Mouse (Mus musculus) liver, embryonic 12.5 days (tissue): ENCODE measurements around the gene Flywch1. TPM values are rescaled to one million over a fixed set of nuclear protein-coding genes. Genes with fewer than 3 reads are reported as not detected.

Source experiments
- ATAC-seq: fragments of 200-750 bp; cut with Nextera tagmentation; 2 replicates; pipeline ENCODE4 v1.8.0; 2017; ENCODE audit warnings: moderate number of reproducible peaks, mild to moderate bottlenecking, moderate library complexity
- H3K27ac ChIP-seq: fragments of 300-500 bp; sonication (generic); 2 replicates; pipeline ENCODE4 v1.5.1; 2016; ENCODE audit warnings: mild to moderate bottlenecking
- H3K27me3 ChIP-seq: fragments of 300-500 bp; sonication (generic); replicated peaks from 2 replicates; pipeline ENCODE4 v1.6.1; 2016; ENCODE audit warnings: mild to moderate bottlenecking, moderate library complexity
- H3K36me3 ChIP-seq: fragments of 300-500 bp; sonication (generic); 2 replicates; pipeline ENCODE4 v1.6.1; 2016; ENCODE audit warnings: mild to moderate bottlenecking, moderate library complexity
- H3K4me1 ChIP-seq: fragments of 300-500 bp; sonication (generic); 2 replicates; pipeline ENCODE4 v1.6.1; 2016
- H3K4me2 ChIP-seq: fragments of 300-500 bp; sonication (generic); 2 replicates; pipeline ENCODE4 v1.6.1; 2016; ENCODE audit warnings: mild to moderate bottlenecking, moderate library complexity
- H3K4me3 ChIP-seq: fragments of 300-500 bp; sonication (generic); 2 replicates; pipeline ENCODE4 v1.5.1; 2016; ENCODE audit warnings: mild to moderate bottlenecking, moderate library complexity
- H3K9ac ChIP-seq: fragments of 300-500 bp; sonication (generic); 2 replicates; pipeline ENCODE4 v1.6.1; 2016; ENCODE audit warnings: mild to moderate bottlenecking, moderate library complexity
- H3K9me3 ChIP-seq: fragments of 300-500 bp; sonication (generic); replicated peaks from 2 replicates; pipeline ENCODE4 v1.6.1; 2016; ENCODE audit warnings: mild to moderate bottlenecking, moderate library complexity
- WGBS: fragments of 180-500 bp; shearing (Covaris S2); methylation state at CpG from one replicate; pipeline ENCODE4 v1.1.7; 2016; ENCODE audit not compliant: insufficient replicate concordance; 5-methylcytosine and 5-hydroxymethylcytosine counted together
- polyA plus RNA-seq: library from polyadenylated mRNA; unstranded; fragments of >200 nt; fragmentation: Nextera tagmentation; extraction: Ambion mirVana; gene quantifications from 2 replicates; pipeline ENCODE4 v1.2.1, GENCODE M21; 2016

Gene Flywch1
- polyA plus RNA-seq, 1 experiment from 2014 or later = 22.4 TPM

- Histone ChIP-seq H3K9me3 (no peaks in the 10 kb centered on the region), H3K4me1 (peaks cover 30% of the 10 kb centered on the region), H3K27ac (peak overlapping the region; percentile 93), H3K27me3 (peaks cover 10% of the 10 kb centered on the region), H3K9ac (peak overlapping the region; percentile 91), H3K36me3 (no peaks in the 10 kb centered on the region), H3K4me2 (peak overlapping the region; percentile 89), H3K4me3 (peak overlapping the region; percentile 88)
- ATAC-seq = no peak
- 52% methylated on average over 4 of the region's 4 CpGs for WGBS
Observed at GRCm38 (mm10) chr17:23725477-23725876, 45.9 kb downstream of the Flywch1 start.

- Histone ChIP-seq H3K4me3 (no peak within 1 kb of the TSS), H3K4me1 (peaks cover 19% of the 10 kb centered on the region), H3K27ac (no peak within 1 kb of the TSS), H3K27me3 (peaks cover 28% of the 10 kb centered on the region), H3K9me3 (no peaks in the 10 kb centered on the region), H3K4me2 (no peak within 1 kb of the TSS), H3K9ac (no peak within 1 kb of the TSS), H3K36me3 (no peaks in the 10 kb centered on the region)
- ATAC-seq = no peak
- WGBS = 64% methylated on average over 7 of the region's 7 CpGs
Observed at GRCm38 (mm10) chr17:23722376-23723125, 48.9 kb downstream of the Flywch1 start, which contains the start of gene 1520401A03Rik. 1520401A03Rik (minus strand) TSS chr17:23722783.

GRCm38 (mm10) chr17:23721886-23722285 is 49.5 kb downstream of the Flywch1 start:
- Histone ChIP-seq H3K9ac (no peak overlapping the region), H3K36me3 (no peaks in the 10 kb centered on the region), H3K4me3 (no peak overlapping the region), H3K9me3 (no peaks in the 10 kb centered on the region), H3K4me1 (peaks cover 12% of the 10 kb centered on the region), H3K27me3 (peaks cover 35% of the 10 kb centered on the region), H3K4me2 (no peak overlapping the region), H3K27ac (no peak overlapping the region)
- ATAC-seq = no peak
- WGBS = 66% methylated on average over 2 of the region's 2 CpGs

DNA sequence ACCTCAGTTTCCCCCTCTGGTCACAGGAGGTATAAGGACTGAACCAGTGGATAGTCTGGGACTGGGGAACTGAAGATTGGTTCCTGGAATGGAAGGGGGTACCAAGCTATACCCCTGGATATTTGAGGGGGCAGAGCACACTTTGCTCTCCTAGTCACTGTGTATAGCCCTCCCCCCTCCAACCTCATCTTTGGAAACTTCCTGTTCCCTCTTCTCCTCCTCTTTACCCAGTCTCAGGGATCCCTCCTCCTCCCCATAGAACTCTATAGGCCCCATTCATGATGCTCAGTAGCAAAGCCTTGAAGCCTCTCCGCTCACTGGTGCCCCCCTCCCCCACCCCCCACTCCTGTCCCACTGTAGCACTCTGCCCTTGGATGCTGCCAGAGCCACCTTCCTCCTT is 51.9 kb downstream of the Flywch1 start:
- no peak overlapping the region for H3K4me2 ChIP-seq
- no peak overlapping the region for H3K4me3 ChIP-seq
- H3K36me3 ChIP-seq = no peaks in the 10 kb centered on the region
- H3K9ac ChIP-seq = no peak overlapping the region
- H3K4me1 ChIP-seq = no peaks in the 10 kb centered on the region
- peaks cover 43% of the 10 kb centered on the region for H3K27me3 ChIP-seq
- no peak overlapping the region for H3K27ac ChIP-seq
- H3K9me3 ChIP-seq = no peaks in the 10 kb centered on the region
- WGBS = 21% methylated on average over 1 of the region's 1 CpGs
- no peak for ATAC-seq

- H3K27me3 ChIP-seq = peaks cover 51% of the 10 kb centered on the region
- WGBS = 48% methylated on average over 2 of the region's 2 CpGs
- H3K27ac ChIP-seq = no peak overlapping the region
Observed at GRCm38 (mm10) chr17:23717003-23717402, 54.4 kb downstream of the Flywch1 start.

DNA sequence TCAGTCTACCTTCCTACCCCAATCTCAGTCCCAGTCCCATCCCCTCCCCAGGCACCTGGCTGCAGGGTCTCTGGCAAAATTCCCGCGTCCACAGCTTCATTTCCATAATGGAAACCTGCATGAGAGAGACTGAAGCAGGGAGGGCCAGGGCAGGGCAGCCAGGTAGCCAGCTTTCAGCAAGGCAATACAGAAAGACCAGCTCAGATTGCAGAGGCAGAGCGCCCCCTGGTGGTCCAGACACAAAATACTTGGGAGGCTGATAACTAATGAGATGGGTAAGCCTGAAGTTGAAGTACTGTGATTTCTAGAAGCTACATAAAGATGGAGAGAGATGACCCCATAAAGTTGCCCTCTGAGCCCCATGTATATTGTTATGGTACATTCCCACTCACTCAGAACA is 65.2 kb downstream of the Flywch1 start:
- no peaks in the 10 kb centered on the region for H3K36me3 ChIP-seq
- H3K9ac ChIP-seq = no peak overlapping the region
- H3K4me2 ChIP-seq = no peak overlapping the region
- peaks cover 77% of the 10 kb centered on the region for H3K27me3 ChIP-seq
- ATAC-seq = no peak
- H3K27ac ChIP-seq = no peak overlapping the region
- H3K4me3 ChIP-seq = no peak overlapping the region
- 0% methylated on average over 3 of the region's 3 CpGs for WGBS
- no peaks in the 10 kb centered on the region for H3K9me3 ChIP-seq
- no peaks in the 10 kb centered on the region for H3K4me1 ChIP-seq

More at GRCm38 (mm10) chr17:23717003-23717402, 54.4 kb downstream of the Flywch1 start:
- ATAC-seq = no peak
- Histone ChIP-seq H3K36me3 (no peaks in the 10 kb centered on the region), H3K4me2 (no peak overlapping the region), H3K4me3 (no peak overlapping the region), H3K4me1 (no peaks in the 10 kb centered on the region), H3K9ac (no peak overlapping the region), H3K9me3 (no peaks in the 10 kb centered on the region)

GRCm38 (mm10) chr17:23705525-23706104 is 65.8 kb downstream of the Flywch1 start:
- Histone ChIP-seq H3K36me3 (no peaks in the 10 kb centered on the region), H3K27ac (no peak overlapping the region), H3K9me3 (no peaks in the 10 kb centered on the region), H3K4me3 (no peak overlapping the region), H3K4me1 (no peaks in the 10 kb centered on the region), H3K9ac (no peak overlapping the region), H3K4me2 (no peak overlapping the region), H3K27me3 (peaks cover 79% of the 10 kb centered on the region)
- ATAC-seq = peak; percentile 30; the same call in 1 of the 2 replicates
- 78% methylated on average over 7 of the region's 7 CpGs for WGBS

- H3K36me3 ChIP-seq = no peaks in the 10 kb centered on the region
- H3K27me3 ChIP-seq = peaks cover 79% of the 10 kb centered on the region
- peaks cover 5% of the 10 kb centered on the region; the same call in 1 of the 2 replicates for H3K4me1 ChIP-seq
- H3K4me2 ChIP-seq = no peak overlapping the region
- no peak overlapping the region for H3K9ac ChIP-seq
- no peak overlapping the region for H3K4me3 ChIP-seq
- no peak overlapping the region for H3K27ac ChIP-seq
- WGBS = 64% methylated on average over 7 of the region's 7 CpGs
- no peaks in the 10 kb centered on the region for H3K9me3 ChIP-seq
- ATAC-seq = no peak
Observed at GRCm38 (mm10) chr17:23704741-23705140, 66.7 kb downstream of the Flywch1 start.

- 66% methylated on average over 9 of the region's 9 CpGs for WGBS
- Histone ChIP-seq H3K4me3 (no peak overlapping the region), H3K27me3 (peaks cover 87% of the 10 kb centered on the region), H3K4me1 (peaks cover 12% of the 10 kb centered on the region; the same call in 1 of the 2 replicates), H3K4me2 (no peak overlapping the region), H3K9ac (no peak overlapping the region), H3K9me3 (no peaks in the 10 kb centered on the region), H3K27ac (no peak overlapping the region), H3K36me3 (no peaks in the 10 kb centered on the region)
- no peak for ATAC-seq
Observed at GRCm38 (mm10) chr17:23703301-23703700, 68.1 kb downstream of the Flywch1 start.

Other genes with a start within 250 kb of the Flywch1 start
- 8.3 and 9.1 TPM in 2 replicates for gene Zfp213, start 207.4 kb downstream of the Flywch1 start, polyA plus RNA-seq
- gene Zfp13, start 172.1 kb downstream of the Flywch1 start, polyA plus RNA-seq = 2.8 and 2.9 TPM in 2 replicates
- not detected in 2 replicates for gene Zscan10, start 170.7 kb downstream of the Flywch1 start, polyA plus RNA-seq
- gene Mmp25, start 126.3 kb downstream of the Flywch1 start, polyA plus RNA-seq = 0.20 and 0.28 TPM in 2 replicates
- gene Bicdl2, start 111.1 kb downstream of the Flywch1 start, polyA plus RNA-seq = not detected in 2 replicates
- gene Hcfc1r1, start 98.0 kb downstream of the Flywch1 start, polyA plus RNA-seq = 23.6 and 25.5 TPM in 2 replicates
- 31.4 and 36.1 TPM in 2 replicates for gene Thoc6, start 97.7 kb downstream of the Flywch1 start, polyA plus RNA-seq
- 7.1 and 7.8 TPM in 2 replicates for gene Tnfrsf12a, start 94.1 kb downstream of the Flywch1 start, polyA plus RNA-seq
- gene Cldn6, start 92.4 kb downstream of the Flywch1 start, polyA plus RNA-seq = 0.78 and 2.3 TPM in 2 replicates
- gene Cldn9, start 87.6 kb downstream of the Flywch1 start, polyA plus RNA-seq = 0.08 and 0.11 TPM in 2 replicates
- 0.05 and 0.10 TPM in 2 replicates for gene 1520401A03Rik, start 48.8 kb downstream of the Flywch1 start, polyA plus RNA-seq
- 41.1 and 42.1 TPM in 2 replicates for gene Pkmyt1, start 45.3 kb downstream of the Flywch1 start, polyA plus RNA-seq
- 7.4 and 8.4 TPM in 2 replicates for gene Paqr4, start 30.7 kb downstream of the Flywch1 start, polyA plus RNA-seq
- gene Kremen2, start 25.8 kb downstream of the Flywch1 start, polyA plus RNA-seq = 0.17 and 0.55 TPM in 2 replicates
- 2.9 and 3.6 TPM in 2 replicates for gene Flywch2, start 14.5 kb upstream of the Flywch1 start, polyA plus RNA-seq
- gene Srrm2, start 18.9 kb upstream of the Flywch1 start, polyA plus RNA-seq = 334 and 339 TPM in 2 replicates
- 588 and 602 TPM in 2 replicates for gene Elob, start 57.5 kb upstream of the Flywch1 start, polyA plus RNA-seq
- gene Prss33, start 64.5 kb upstream of the Flywch1 start, polyA plus RNA-seq = not detected in 2 replicates
- gene Prss32, start 72.3 kb upstream of the Flywch1 start, polyA plus RNA-seq = not detected in 2 replicates
- 0.32 and 0.45 TPM in 2 replicates for gene Prss41, start 72.6 kb upstream of the Flywch1 start, polyA plus RNA-seq
- not detected in 2 replicates for gene Prss21, start 96.5 kb upstream of the Flywch1 start, polyA plus RNA-seq
- gene Dcpp1, start 109.3 kb upstream of the Flywch1 start, polyA plus RNA-seq = not detected in 2 replicates
- gene Dcpp2, start 109.3 kb upstream of the Flywch1 start, polyA plus RNA-seq = not detected in 2 replicates
- not detected in 2 replicates for gene Dcpp3, start 145.9 kb upstream of the Flywch1 start, polyA plus RNA-seq
- not detected in 2 replicates for gene Sbp, start 170.1 kb upstream of the Flywch1 start, polyA plus RNA-seq
- gene Sbpl, start 183.7 kb upstream of the Flywch1 start, polyA plus RNA-seq = not detected in 2 replicates
- gene Prss30, start 209.0 kb upstream of the Flywch1 start, polyA plus RNA-seq = not detected in 2 replicates
- not detected in 2 replicates for gene Prss22, start 226.5 kb upstream of the Flywch1 start, polyA plus RNA-seq